Mouse (Mus musculus) embryonic facial prominence, embryonic 10.5 days (tissue): Measurements from ENCODE around the gene Plxnb1. TPM values are rescaled to one million over a fixed set of nuclear protein-coding genes. Genes with fewer than 3 reads are reported as not detected.

Experiments used
- DNase-seq: peaks from one replicate; pipeline ENCODE4 v3.0.0-alpha.2; 2017; ENCODE audit warnings: low spot score
- H3K27ac ChIP-seq: fragments of 300-500 bp; sonication (generic); replicated peaks from 2 replicates; pipeline ENCODE4 v1.5.1; 2016; ENCODE audit warnings: mild to moderate bottlenecking
- H3K27me3 ChIP-seq: fragments of 300-500 bp; sonication (generic); replicated peaks from 2 replicates; pipeline ENCODE4 v1.6.1; 2016; ENCODE audit warnings: low read depth, mild to moderate bottlenecking; ENCODE audit not compliant: poor library complexity, severe bottlenecking
- H3K36me3 ChIP-seq: fragments of 300-500 bp; sonication (generic); replicated peaks from 2 replicates; pipeline ENCODE4 v1.6.1; 2016; ENCODE audit warnings: mild to moderate bottlenecking, moderate library complexity
- H3K4me1 ChIP-seq: fragments of 300-500 bp; sonication (generic); 2 replicates; pipeline ENCODE4 v1.6.1; 2016
- H3K4me3 ChIP-seq: fragments of 300-500 bp; sonication (generic); 2 replicates; pipeline ENCODE4 v1.5.1; 2016; ENCODE audit warnings: mild to moderate bottlenecking, moderate library complexity
- H3K9me3 ChIP-seq: fragments of 300-500 bp; sonication (generic); 2 replicates; pipeline ENCODE4 v1.6.1; 2016; ENCODE audit warnings: mild to moderate bottlenecking
- WGBS: fragments of 180-500 bp; shearing (Covaris S2); methylation state at CpG from one replicate; pipeline ENCODE4 v1.1.7; 2016; 5-methylcytosine and 5-hydroxymethylcytosine counted together
- polyA plus RNA-seq: library from polyadenylated mRNA; unstranded; fragments of >200 nt; fragmentation: Nextera tagmentation; extraction: Ambion mirVana; gene quantifications from 2 replicates; pipeline ENCODE4 v1.2.1, GENCODE M21; 2016

Gene Plxnb1
- polyA plus RNA-seq, 1 experiment from 2014 or later: 24.8 TPM

DNA sequence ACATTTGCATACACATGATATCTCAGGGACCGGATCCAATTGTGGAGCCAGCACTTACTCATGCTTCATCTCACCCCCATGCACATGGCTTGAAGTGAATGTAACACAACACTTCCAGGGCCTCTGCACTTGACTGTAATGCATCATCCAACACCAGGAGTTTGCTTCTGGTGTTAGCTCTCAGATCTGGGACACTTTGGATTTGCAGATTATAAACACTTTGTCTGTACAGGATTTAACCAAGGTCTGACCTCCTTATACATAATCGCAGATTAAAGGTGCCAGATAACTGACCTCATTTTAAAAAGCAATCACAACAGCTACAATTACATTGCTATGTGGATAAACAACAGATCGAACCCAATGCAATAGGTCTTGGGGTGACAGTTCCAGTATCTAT is 14.7 kb upstream of the Plxnb1 start:
- no peak for DNase-seq
- H3K4me3 ChIP-seq: peak overlapping the region; percentile 87; the same call in 1 of the 2 replicates
- WGBS: 95% methylated on average over 3 of the region's 3 CpGs
- H3K9me3 ChIP-seq: no peaks in the 10 kb centered on the region
- peaks cover 35% of the 10 kb centered on the region for H3K36me3 ChIP-seq
- H3K27me3 ChIP-seq: no peaks in the 10 kb centered on the region
- no peak overlapping the region for H3K27ac ChIP-seq
- peaks cover 20% of the 10 kb centered on the region for H3K4me1 ChIP-seq

DNA sequence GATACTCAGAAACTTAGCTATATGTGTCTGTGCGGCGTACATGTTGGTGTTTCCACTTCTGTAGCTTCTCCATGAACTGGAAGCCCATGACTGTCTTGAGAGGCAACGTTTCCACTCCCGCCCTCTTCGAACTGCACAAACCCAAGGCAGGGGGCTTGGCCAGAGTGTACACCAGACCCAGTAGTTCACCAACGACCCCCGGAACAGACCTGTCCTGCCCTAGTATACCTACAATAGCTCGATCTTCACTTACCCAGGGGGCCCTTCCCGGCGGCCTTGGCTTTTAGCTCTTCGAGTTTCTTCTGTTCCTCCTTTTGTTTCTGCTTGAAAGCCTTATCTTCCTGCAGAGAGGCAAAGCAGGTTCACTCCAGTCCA is 13.5 kb upstream of the Plxnb1 start:
- DNase-seq: no peak
- H3K27ac ChIP-seq: peak overlapping the region; percentile 91
- H3K4me3 ChIP-seq: peak overlapping the region; percentile 87
- peaks cover 20% of the 10 kb centered on the region for H3K4me1 ChIP-seq
- H3K36me3 ChIP-seq: peaks cover 35% of the 10 kb centered on the region
- H3K27me3 ChIP-seq: no peaks in the 10 kb centered on the region
- no peaks in the 10 kb centered on the region for H3K9me3 ChIP-seq
- 8% methylated on average over 11 of the region's 11 CpGs for WGBS

DNA sequence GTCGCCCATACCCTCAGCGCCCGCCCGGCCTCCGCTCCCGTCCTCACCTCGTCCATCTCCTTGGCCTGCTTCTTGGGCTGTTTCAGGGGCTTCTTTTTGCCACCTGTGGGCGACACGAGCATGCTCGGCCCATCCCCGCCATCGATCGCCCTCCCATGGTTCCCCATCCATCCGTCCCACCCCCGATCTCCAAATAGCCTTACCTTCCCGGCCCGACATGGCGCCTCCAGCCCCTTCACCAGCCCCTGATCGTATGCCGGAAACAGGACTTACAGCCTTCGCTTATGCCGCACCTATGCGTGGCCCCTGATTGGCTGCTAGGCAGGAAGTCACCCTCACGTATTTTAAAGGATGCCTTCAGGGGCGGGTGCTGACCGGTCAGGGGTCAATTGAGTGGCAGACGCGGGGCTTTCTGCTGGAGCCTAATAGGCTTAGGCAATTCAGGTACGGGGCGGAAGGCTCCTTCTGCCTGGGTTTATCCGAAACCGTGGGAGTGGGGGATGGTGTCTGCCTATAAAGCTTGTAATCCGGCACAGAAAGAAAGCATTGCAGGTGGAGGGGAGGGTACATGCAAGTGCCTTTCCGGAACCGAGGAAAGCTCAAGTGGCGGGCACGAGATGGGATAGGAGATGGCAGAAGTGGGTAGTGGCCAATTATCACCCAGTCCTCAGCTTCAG is 12.9 kb upstream of the Plxnb1 start, which contains the start of the genes Ccdc51 and Tma7:
Ccdc51 (plus strand) TSS at position 370 of the 677 bp plus-strand sequence.
Tma7 (minus strand) TSS at position 464 of the 677 bp plus-strand sequence.
- peak; percentile 92 for DNase-seq
- Histone ChIP-seq H3K9me3 (no peaks in the 10 kb centered on the region), H3K4me1 (peaks cover 20% of the 10 kb centered on the region), H3K4me3 (peak within 1 kb of the TSS; percentile 87), H3K36me3 (peaks cover 35% of the 10 kb centered on the region), H3K27me3 (no peaks in the 10 kb centered on the region), H3K27ac (peak within 1 kb of the TSS; percentile 91)
- under 1% methylated on average over 37 of the region's 37 CpGs for WGBS

- Histone ChIP-seq H3K4me1 (peaks cover 27% of the 10 kb centered on the region), H3K27me3 (no peaks in the 10 kb centered on the region), H3K4me3 (no peak overlapping the region), H3K36me3 (peaks cover 15% of the 10 kb centered on the region), H3K27ac (no peak overlapping the region), H3K9me3 (no peaks in the 10 kb centered on the region)
- peak; percentile 53 for DNase-seq
- WGBS: 17% methylated on average over 2 of the region's 2 CpGs
These were observed 10.3 kb upstream of the Plxnb1 start for GRCm38 (mm10) chr9:109084922-109085321.

DNA sequence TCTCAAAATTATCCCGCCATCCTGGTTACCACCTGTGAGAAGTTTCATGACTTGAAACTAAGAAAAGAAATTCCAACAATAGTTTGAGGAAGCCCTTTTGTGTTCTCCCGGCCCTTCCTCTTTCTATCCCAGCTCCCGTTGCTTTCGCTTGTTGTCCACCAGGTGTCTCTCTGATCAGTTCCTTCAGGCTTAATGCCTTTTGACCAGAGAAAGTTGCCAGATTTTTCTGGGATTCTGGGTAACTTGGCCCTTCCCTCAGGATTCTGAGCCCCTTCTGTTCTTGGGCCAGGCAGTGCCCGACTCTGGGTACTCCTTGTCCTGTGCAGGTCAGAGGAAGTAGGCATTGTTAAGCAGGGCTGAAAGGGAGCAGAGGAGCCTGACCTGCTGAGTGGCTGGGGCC is 7.2 kb upstream of the Plxnb1 start:
- Histone ChIP-seq H3K4me3 (no peak overlapping the region), H3K27me3 (no peaks in the 10 kb centered on the region), H3K36me3 (peaks cover 32% of the 10 kb centered on the region), H3K27ac (peak overlapping the region; percentile 63), H3K4me1 (peaks cover 35% of the 10 kb centered on the region), H3K9me3 (no peaks in the 10 kb centered on the region)
- DNase-seq: peak; percentile 29
- 17% methylated on average over 5 of the region's 5 CpGs for WGBS

DNA sequence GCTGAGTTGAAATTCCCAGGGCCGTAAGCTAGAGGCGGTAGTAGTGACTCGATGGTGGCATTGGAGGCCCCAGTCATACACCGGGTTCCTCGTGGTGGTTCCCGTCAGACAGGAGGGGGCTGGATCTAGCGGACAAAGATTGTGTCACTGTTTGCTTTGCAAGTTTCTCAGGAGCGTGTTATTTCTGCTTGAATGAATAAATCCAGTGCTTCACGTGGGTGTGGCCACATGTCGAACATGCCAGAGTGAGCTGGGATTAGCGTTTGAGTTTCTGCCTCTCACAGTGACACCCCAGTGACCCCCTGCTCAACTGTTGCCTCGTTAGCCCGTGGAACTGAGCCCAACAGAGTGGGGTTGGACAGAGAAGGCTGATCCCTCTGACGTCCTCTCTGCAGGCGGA is 4.7 kb upstream of the Plxnb1 start:
- Histone ChIP-seq H3K4me1 (peaks cover 52% of the 10 kb centered on the region), H3K4me3 (no peak overlapping the region), H3K9me3 (no peaks in the 10 kb centered on the region), H3K36me3 (peaks cover 33% of the 10 kb centered on the region), H3K27me3 (no peaks in the 10 kb centered on the region), H3K27ac (0 out of 2 replicates have a peak overlapping the region, but pooled peaks have one; percentile 3)
- WGBS: 69% methylated on average over 15 of the region's 15 CpGs
- no peak for DNase-seq

GRCm38 (mm10) chr9:109091802-109092201 is 3.4 kb upstream of the Plxnb1 start:
- Histone ChIP-seq H3K27me3 (no peaks in the 10 kb centered on the region), H3K4me3 (no peak overlapping the region), H3K36me3 (peaks cover 33% of the 10 kb centered on the region), H3K9me3 (no peaks in the 10 kb centered on the region), H3K4me1 (peaks cover 60% of the 10 kb centered on the region), H3K27ac (no peak overlapping the region)
- DNase-seq: no peak
- WGBS: 92% methylated on average over 8 of the region's 8 CpGs

- Histone ChIP-seq H3K4me1 (peaks cover 70% of the 10 kb centered on the region), H3K27me3 (no peaks in the 10 kb centered on the region), H3K4me3 (0 out of 2 replicates have a peak overlapping the region, but pooled peaks have one; percentile 28), H3K27ac (0 out of 2 replicates have a peak overlapping the region, but pooled peaks have one; percentile 15), H3K36me3 (peaks cover 33% of the 10 kb centered on the region), H3K9me3 (no peaks in the 10 kb centered on the region)
- 30% methylated on average over 6 of the region's 6 CpGs for WGBS
- DNase-seq: no peak
These were observed 2.4 kb upstream of the Plxnb1 start for GRCm38 (mm10) chr9:109092799-109093198.

DNA sequence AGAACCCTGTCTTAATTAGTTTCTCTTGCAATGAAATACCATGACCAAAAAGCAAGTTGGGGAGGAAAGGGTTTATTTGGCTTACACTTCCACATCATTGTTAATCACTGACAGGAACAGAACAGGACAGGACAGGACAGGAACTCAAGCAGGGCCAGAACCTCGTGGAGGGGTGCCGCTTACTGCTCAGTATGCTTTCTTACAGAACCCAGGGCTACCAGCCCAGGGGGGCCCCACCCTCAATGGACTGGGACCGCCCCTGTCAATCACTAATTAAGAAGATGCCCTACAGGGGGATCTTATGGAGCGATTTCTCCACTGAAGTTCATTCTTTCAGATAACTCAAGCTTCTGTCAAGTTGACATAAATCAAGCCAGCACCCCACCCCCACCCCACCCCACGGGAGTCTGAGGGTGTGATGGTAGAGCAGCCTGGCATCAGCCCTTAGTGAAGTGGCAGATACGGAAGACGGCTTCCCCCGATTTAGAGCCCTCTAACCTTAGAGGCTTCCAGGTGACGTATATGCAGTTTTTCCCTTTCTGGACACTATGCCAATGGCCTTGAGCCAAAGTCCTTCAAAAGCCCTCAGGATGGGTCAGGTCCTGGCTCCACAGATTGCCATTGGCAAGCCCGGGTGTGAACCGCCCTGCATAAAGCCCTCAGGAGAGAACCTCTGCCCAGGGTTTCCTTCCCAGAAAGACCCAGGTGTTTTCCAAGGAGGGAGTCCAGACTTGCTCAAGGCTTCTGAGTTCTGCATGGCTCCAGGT is 1.2 kb upstream of the Plxnb1 start:
- 13% methylated on average over 11 of the region's 11 CpGs for WGBS
- Histone ChIP-seq H3K4me1 (peaks cover 76% of the 10 kb centered on the region), H3K9me3 (no peaks in the 10 kb centered on the region), H3K36me3 (peaks cover 37% of the 10 kb centered on the region), H3K27me3 (no peaks in the 10 kb centered on the region), H3K27ac (peak overlapping the region; percentile 100), H3K4me3 (peak overlapping the region; percentile 87)
- DNase-seq: no peak

- no peaks in the 10 kb centered on the region for H3K27me3 ChIP-seq
- WGBS: 1% methylated on average over 21 of the region's 21 CpGs
These were observed 544 bp upstream of the Plxnb1 start for GRCm38 (mm10) chr9:109094553-109095136.

DNA sequence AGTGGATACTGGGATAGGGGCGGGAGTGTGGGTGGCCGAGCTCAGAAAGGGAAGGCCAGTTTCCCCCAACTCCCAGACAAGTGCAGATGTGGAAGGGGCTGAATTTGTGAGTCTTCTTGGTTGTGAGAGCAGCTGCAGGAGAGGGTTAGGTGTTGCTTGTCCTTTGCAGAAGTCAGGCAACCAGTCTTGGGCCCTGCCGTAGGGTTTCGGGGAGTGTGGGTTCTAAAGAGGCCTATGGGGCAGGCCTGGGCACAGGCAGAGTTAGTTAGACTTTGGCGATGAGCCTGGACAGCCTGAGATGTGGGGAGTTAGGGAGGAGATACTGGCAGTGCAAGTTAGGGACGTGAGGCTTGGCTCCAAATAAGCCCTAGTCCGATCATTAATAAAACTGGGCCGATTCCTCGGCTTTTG is 1.1 kb downstream of the Plxnb1 start:
- H3K4me1 ChIP-seq: peaks cover 70% of the 10 kb centered on the region
- no peaks in the 10 kb centered on the region for H3K27me3 ChIP-seq
- no peak for DNase-seq
- peaks cover 45% of the 10 kb centered on the region for H3K36me3 ChIP-seq
- WGBS: 29% methylated on average over 9 of the region's 9 CpGs
- H3K9me3 ChIP-seq: no peaks in the 10 kb centered on the region
- H3K27ac ChIP-seq: peak overlapping the region; percentile 100
- H3K4me3 ChIP-seq: peak overlapping the region; percentile 87

More at GRCm38 (mm10) chr9:109094553-109095136, 544 bp upstream of the Plxnb1 start:
- Histone ChIP-seq H3K9me3 (no peaks in the 10 kb centered on the region), H3K36me3 (peaks cover 44% of the 10 kb centered on the region), H3K27ac (peak overlapping the region; percentile 100), H3K4me1 (peaks cover 82% of the 10 kb centered on the region), H3K4me3 (peak overlapping the region; percentile 87)
- DNase-seq: peak; percentile 83

DNA sequence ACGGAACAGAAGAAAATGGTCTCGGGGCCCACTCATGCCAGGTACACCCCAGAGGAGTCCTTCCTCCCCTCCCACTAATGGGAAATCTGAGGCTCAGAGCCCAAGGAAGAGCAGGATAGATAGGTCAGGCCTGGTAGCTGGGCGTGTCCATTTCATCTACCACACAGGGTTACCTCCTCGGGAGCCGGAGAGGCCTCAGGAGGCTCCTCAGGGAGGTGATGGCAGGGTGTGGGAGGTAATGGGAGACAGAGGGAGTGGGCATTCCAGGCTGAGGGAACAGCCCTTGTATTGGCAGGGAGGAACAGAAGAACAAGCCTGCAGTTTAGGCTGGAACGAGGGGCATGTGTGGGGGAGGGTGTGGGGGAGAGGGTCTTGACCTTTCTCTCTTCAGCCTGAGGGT is 1.7 kb downstream of the Plxnb1 start:
- WGBS: 27% methylated on average over 6 of the region's 6 CpGs
- Histone ChIP-seq H3K9me3 (no peaks in the 10 kb centered on the region), H3K27ac (peak overlapping the region; percentile 100), H3K27me3 (no peaks in the 10 kb centered on the region), H3K4me1 (peaks cover 65% of the 10 kb centered on the region), H3K4me3 (peak overlapping the region; percentile 87), H3K36me3 (peaks cover 45% of the 10 kb centered on the region)
- peak; percentile 42 for DNase-seq
